Mouse (Mus musculus) ES-E14 (cell line): ENCODE data around the gene Hnrnpa0.

Experiments used
- CHD2 ChIP-seq: IDR thresholded peaks from 2 replicates; pipeline ENCODE4 v1.6.1; 2014; ENCODE audit warnings: mild to moderate bottlenecking, low read depth, low read length, inconsistent platforms
- MAFK ChIP-seq: IDR thresholded peaks from 2 replicates; pipeline ENCODE4 v1.6.1; 2014; ENCODE audit warnings: mild to moderate bottlenecking, low read depth, low read length, inconsistent platforms; ENCODE audit not compliant: insufficient read depth
- ZC3H11A ChIP-seq: IDR thresholded peaks from 2 replicates; pipeline ENCODE4 v1.6.1; 2012; ENCODE audit warnings: low read depth, mild to moderate bottlenecking, inconsistent platforms, low read length, borderline replicate concordance
- ZNF384 ChIP-seq: IDR thresholded peaks from 2 replicates; pipeline ENCODE4 v1.6.1; 2012; ENCODE audit warnings: low read depth, low read length, inconsistent platforms

GRCm38 (mm10) chr13:58168119-58168518 lies 39.8 kb upstream of the Hnrnpa0 start:
- no peak for TF ChIP-seq CHD2
- TF ChIP-seq ZC3H11A, result no peak
- TF ChIP-seq MAFK, result no peak
- TF ChIP-seq ZNF384, result no peak
